Mouse (Mus musculus) CH12.LX (cell line): ENCODE data around the gene Srgap3.

ENCODE experiments used
- CHD1 ChIP-seq: IDR thresholded peaks from 2 replicates; pipeline ENCODE4 v1.6.1; 2012; ENCODE audit warnings: low read depth, low read length, improper control_type of control experiment, inconsistent platforms
- CTCF ChIP-seq, 2 experiments: IDR thresholded peaks in 1 of 2; conservative IDR thresholded peaks in 1 of 2; 2 replicates each; pipeline ENCODE4 v1.5.1; 2011 to 2012; ENCODE audit warnings: low read depth in 2 of 2, low read length in 2 of 2, improper control_type of control experiment in 1 of 2, inconsistent platforms in 1 of 2, mild to moderate bottlenecking in 1 of 2, moderate library complexity in 1 of 2
- EP300 ChIP-seq: IDR thresholded peaks from 2 replicates; pipeline ENCODE4 v1.6.1; 2011; ENCODE audit warnings: low read length, improper control_type of control experiment
- POLR2A ChIP-seq: IDR thresholded peaks from 2 replicates; pipeline ENCODE4 v1.6.1; 2011; ENCODE audit warnings: low read depth, mild to moderate bottlenecking, improper control_type of control experiment, low read length
- USF2 ChIP-seq: conservative IDR thresholded peaks from 2 replicates; pipeline ENCODE4 v1.6.1; 2011; ENCODE audit warnings: low read depth, low read length, improper control_type of control experiment
- ZNF384 ChIP-seq: IDR thresholded peaks from 2 replicates; pipeline ENCODE4 v1.6.1; 2012; ENCODE audit warnings: low read depth, low read length, improper control_type of control experiment, inconsistent platforms

DNA sequence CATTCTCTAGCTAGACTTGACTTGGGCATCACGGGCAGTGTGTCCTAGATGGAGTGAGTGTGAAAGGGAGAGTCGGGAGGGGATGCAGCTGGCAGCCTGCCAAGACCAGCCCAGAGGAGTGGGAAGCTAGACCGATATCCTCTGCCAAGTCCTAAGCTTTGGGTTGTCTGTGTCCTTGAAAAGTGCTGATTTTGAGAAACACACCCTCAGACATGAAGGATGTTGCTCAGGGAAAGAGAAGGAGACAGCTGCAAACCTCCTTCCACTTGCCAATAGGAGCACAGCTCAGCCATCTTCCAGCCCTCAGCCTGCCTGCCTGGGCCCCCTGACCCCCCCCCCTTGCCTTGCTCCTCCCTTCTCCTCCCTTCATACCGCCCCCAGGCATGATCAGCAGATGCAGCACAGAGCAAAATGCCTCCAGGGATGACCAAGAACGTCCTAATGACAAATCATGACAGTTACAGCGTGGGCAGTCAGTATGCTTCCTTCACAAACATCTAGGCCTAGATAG is 82.0 kb downstream of the Srgap3 start:
- TF ChIP-seq ZNF384 = no peak
- no peak for TF ChIP-seq POLR2A
- no peak for TF ChIP-seq CTCF (conservative IDR thresholded peaks at IDR 0.05 in 1 of 2, IDR thresholded peaks at IDR 0.05 in 1 of 2; ENCODE audit: low read depth in 2 of 2, low read length in 2 of 2)
- TF ChIP-seq EP300 = no peak
- TF ChIP-seq USF2 = no peak
- TF ChIP-seq CHD1 = no peak
